Mouse (Mus musculus) embryo, embryonic 9.5 days (tissue): ENCODE results near the gene Nuak2.

Source experiments
- DNase-seq: peaks from one replicate; pipeline ENCODE4 v3.0.0-alpha.2; 2017; ENCODE audit errors: extremely low spot score

Nuak2 gene

DNA sequence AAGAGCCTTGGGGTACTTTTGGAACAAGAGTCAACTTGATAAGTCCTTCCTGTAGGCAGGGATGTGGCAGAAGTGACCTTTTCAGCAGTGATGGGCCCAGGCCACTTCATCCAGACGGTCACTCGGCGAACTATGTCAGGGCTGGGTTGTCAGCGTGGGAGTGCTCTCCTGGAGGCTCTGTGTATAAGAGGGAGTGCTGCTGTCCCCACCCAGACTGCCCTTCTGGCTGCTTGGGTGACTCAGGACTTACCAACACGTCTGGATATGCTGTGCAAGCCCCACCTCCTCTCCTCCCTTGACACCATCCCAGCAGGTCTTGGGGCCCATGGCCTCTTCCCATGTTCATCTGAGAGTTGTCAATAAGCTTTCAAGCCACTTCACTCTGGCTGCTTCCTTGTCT is 37.5 kb downstream of the Nuak2 start:
- DNase-seq = no peak

DNA sequence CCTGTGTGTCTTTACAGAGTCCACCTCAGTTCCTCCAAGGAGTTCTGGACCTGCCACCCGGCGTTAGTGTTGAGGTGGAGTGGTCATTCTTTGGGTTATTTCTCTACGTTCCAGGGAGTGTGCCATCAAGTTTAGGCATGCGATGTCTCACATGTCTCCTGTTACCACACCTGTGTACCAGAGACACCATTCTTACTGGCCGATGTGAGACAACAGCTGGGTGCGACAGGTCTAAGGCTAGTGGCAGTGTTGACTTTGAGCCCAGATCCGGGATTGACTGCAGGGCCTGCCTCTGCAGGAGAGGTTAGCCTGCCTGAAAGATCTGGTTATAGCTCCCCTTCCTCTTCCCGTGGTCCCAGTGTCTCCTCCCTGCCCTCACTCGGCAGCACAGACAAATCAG is 38.3 kb downstream of the Nuak2 start:
- no peak for DNase-seq

DNA sequence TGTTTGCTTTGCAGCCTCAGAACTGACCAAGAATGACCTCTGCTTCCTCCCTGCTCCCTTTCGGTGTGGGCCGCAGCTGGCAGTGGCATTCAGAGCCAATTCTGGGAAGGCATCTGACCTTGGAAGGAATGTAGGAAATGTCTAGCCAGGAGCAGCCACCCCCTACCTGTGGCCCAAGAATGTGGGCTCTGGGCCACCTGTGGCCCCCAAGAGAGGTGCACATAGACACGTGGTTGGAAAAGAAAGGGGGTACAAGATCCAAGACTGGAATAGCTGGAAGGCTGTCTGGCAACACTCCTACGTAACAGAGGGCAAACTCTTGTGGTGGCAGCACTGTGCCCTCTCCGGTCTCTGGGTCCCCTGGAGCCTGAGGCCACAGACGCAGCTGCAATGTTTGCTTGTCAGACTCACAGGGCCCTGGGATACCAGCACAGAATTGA is 39.3 kb downstream of the Nuak2 start:
- DNase-seq = no peak

DNA sequence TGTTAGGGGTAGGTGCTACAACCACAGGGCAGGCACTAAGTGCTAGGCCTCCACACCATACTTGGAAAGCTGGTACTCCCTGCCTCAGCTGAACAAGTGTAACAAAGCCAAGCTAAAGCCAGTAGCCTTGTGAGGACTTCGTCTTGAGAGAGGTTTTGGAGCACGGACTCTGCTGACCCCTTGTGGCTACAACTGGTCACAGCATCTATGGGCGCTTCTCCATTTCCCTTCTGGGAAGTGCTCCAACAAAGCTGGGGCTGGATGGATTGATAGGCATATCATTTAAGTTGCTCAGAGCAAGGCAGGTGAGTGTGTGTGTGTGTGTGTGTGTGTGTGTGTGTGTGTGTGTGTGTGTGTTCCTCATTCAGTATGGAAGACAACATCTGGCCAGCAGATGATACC is 39.9 kb downstream of the Nuak2 start:
- DNase-seq = peak; percentile 89

DNA sequence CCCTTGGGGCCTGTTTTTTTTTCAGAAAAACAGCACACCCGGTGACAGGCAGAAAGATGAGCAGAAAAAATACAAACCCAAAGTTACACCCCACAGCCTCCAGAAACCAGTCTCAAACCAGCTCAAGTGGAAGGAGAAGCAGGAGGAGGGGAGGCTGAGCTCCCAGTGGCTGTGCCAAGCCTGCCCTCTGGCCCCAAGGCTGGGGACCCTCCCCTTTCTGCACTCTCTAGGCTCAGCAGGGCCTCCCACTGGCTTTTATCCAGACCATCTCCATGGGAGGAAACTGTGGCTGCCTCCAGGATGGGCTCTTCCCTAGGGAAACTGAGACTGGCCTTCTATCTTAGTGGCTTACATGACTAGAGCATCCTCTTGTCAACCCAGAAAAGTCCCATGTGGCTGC is 40.9 kb downstream of the Nuak2 start:
- DNase-seq = no peak

DNA sequence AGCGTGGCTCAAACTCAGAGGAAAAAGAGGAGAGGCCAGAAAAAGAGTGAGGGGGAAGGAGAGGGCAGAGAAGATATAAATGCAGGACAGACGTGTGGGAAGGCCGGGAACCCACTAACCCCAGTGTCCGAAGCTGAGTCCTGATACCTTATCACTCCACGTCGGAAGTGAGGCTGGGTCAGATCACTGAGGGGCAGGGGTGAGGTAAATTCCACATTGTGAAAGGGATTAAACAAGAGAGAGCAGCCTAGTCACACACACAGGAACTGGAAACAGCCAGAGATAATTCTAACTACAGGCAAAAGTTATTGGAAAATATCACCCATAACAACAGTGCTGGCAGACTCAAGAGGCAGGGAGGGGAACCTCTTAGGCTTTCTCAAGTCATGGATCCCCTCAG is 46.0 kb downstream of the Nuak2 start:
- DNase-seq = no peak

DNA sequence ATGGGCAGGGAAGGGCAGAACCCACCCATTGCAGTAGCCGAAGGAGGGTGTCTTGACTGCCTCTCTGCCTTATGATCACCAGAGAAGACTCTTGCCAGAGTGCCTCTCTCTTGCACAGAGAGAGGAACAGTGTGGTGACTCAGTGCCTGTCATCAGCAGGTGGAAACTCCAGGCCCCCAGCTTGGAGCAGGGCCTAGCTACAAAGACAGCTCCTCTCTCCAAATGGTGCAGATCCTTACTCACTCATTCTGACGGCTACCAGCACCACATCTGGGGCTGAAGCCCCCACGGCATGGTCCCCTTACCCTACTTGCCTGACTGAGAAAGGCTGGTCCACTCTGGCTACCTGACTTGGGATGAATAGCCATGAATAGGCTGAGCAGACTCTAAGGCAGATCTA is 48.5 kb downstream of the Nuak2 start:
- no peak for DNase-seq

DNA sequence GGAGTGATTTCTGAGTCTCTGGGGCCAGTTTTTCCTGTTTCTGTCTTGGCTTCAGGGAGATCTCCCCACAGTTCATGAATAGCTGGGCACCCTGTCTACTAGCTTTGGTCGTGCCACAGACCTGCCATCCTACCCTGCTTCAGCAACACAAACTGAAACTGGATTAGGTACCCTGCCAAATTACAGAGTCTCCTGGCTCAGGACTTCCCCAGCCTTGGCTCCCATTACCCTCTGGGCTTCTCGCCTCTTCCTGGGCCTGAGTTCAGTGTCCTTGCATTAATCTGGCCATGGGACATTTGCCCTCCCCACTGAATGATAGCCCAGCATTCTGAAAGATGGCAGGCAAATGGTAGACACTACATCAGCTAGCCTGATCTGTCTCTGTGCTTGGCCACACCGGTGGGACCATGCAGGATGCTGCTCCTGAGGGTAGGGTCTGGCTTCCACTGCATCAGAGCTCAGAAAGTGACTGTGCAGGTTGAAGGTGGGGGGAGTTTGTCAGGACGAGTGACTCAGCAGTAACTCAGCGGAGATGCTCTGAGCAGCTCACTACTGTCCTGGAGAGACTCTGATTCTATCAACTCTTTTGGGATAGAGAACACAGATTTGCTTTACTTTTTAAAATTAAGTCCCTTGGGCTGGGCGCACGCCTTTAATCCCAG is 49.1 kb downstream of the Nuak2 start:
- no peak for DNase-seq

DNA sequence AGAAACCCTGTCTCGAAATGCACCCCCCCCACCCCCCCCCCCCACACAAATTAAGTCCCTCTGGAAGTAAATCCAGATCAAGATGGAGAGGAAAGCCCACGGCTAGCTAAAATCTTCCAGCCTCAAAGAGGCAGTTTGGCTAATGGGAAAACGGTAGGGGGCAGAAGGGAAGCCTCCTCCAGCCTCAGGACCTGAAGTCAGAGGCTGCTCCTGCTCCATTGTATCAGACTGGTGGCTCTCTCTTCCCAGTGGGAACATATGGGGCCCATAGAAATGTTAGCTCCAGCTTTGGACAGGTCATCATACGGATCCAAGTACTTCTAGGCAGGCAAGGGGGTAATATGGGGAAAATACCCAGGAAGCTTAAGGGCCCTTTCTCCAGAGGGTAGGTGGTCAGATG is 49.7 kb downstream of the Nuak2 start:
- no peak for DNase-seq

DNA sequence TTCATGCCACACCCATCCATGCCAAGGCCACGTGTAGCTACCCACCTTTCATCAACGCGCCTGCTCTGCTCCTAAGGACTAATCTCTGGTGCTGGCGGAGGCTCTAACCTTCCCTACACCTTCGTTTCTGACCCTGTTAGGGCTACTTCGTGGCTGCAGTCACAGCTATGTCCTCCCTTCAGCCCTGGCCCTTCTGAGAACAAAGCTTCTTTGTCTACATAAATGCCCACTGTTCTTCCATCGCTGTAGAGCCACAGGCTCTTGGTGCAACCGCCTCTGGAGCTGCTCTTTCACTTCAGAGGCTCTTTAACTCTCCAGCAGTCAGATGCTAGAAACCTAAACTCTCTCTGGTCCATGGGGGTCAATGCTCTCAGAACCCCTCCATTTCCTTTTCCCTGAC is 50.3 kb downstream of the Nuak2 start:
- DNase-seq = no peak

DNA sequence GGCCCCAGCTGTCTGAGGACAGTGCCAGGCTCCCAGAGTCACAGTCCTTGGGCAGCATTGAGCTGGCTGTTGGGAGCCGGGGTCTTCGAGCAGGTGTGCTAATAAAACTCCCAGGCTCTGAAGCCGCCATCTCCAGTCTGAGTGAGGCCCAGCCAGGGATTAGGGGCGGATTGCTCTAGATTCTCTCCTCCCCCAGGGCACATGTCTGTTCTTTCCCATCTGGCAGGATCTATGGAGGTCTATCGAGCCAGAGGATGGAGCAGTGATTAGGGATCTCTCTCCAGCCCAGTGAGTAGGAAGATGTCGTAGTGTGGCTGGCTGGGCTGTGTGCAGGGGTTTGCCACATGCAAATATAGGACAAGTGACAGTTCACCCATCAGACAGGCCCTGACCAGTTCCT is 51.0 kb downstream of the Nuak2 start:
- DNase-seq = no peak

DNA sequence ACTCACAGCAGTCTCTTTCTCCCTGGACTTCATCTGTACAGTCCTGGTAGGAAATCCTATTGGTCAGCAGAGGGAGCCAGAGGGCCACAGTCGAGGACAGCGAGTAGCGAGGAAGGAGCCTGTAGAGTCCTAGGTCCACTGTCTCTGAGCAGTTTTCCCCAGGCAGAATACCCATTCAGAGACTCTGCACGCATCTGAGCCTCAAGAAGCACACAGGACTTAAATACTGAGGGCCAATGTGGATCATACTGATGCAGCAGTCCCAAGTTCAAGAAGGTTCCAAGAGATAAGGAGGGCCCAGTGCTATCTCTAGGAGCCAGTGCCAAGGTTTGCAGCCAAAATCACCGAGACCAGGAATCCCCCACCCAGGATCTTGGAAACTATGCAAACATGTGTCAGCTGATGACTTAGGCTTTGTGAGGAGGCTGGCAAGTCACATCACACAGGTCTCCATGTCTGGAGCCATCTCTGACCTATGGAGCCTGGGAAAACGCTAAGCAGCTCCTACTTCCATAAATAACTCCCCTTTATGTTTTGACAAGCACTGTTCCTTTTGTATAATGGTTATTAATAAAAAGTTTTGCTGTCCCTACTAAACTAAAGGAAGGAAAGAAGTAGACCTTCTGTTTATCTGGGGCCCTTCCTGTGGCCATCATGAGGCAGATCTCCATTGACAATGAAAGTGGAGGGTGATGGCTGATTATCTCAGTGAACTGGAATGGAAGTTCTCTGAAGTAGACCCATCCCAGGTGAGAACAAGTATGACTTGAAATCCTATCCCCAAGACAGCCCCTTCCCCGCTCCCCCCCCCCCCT is 52.0 kb downstream of the Nuak2 start:
- peak; percentile 73 for DNase-seq

DNA sequence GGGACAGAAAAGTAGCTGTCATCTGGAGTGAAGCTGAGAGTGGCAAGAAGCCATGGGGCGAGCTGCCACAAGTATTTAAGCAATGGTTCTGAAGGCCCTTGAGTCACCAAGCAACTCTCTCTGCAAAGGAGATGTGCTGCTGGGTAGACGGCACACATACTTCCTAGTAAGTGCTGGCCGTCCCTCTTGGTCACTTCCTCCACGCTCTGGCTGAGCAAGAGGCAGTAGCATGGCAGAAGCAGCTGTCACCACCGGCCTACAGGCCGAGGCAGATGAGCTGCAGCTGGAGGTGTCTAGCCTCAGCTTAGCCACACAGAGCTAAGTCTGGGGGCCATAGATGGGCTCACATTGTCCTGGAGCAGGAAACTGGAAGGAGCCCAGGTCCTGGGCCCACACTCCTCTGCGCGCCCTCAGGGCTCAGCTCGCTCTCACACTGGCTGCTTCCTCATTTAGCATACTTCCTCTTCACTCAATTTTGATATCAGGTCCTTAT is 54.8 kb downstream of the Nuak2 start:
- no peak for DNase-seq

DNA sequence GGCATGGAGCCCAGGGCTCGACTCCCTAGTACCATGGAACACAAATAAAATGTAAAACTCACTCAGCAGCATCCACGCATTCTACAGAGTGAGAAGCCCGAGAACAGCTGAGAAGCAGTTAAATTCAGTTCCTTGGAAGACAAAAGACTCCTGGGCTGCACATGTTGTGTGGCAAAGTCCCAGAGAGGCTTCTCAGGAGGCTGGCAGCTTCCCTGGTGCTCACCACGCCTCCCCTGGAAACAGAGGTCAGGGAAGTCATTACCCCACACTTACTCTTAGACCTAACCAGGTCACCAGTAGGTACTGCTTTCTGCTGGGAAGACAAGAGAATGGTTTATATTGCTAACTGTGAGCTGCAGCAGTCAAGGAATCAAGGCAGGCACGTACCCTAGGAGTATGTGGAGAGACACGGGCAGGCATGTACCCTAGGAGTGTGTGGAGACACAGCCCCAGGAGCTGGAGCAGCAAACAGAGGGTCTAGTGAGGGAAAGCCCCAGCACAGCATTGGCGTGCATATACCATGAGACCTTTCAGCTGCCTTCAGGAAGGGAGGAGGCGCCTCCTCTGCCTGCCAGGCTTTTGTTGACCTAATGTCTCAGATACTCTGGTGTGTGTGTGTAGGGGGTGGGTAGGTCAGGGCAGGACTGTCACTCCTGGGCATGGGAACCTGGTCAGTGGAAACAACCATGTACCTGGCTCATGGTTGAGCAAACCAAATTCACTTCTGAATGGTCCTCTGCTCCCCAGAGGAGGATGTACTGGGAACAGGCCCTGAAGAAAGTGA is 55.6 kb downstream of the Nuak2 start:
- no peak for DNase-seq

DNA sequence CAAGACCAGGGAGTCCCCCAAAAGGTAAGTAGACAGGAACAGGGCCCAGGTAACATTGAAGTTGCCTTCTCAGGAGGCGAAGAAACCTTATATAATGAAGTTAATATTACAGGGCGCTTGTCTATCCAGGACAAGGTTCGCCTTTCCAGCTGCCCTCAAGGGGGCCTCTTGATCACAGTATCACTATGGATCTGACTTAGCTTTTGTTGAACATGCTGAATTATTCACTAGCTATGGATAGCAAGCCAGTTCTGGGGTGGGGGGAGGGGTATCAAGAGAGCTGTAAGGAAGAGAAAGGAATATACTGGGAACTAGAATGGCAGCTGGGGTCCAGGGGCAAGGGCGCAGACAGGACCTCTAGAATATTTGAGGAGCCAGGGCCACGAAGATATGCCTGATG is 56.4 kb downstream of the Nuak2 start:
- no peak for DNase-seq

DNA sequence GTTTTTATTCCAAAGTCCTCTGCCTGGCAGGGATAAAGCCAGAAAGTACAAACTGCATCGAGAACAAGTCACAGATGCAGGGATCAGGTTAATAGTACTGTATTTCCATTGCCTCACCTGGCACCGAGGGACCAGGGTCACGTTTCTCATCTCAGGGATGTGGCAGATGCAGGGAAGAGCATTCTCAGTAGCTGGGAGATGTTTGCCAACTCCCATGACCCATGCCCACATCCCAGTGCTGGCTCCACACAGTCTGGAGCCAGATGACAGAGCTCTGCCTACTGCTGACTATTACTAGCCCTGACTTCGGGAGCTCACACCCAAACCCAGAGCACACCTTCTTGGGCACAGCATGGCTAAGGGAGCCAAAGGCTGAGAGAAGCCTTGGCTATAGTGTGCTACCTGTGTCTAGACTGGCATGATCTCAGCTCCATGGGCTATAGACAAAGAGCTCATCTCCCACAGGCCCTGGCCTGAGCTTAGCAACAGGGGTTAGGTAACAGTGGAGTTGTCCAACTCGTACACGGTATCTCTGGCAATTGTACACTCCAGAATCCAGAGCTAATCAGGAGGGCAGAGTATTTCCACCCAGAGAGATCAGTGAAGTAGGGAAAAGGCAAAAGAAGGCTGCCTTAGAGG is 57.1 kb downstream of the Nuak2 start:
- DNase-seq = no peak

DNA sequence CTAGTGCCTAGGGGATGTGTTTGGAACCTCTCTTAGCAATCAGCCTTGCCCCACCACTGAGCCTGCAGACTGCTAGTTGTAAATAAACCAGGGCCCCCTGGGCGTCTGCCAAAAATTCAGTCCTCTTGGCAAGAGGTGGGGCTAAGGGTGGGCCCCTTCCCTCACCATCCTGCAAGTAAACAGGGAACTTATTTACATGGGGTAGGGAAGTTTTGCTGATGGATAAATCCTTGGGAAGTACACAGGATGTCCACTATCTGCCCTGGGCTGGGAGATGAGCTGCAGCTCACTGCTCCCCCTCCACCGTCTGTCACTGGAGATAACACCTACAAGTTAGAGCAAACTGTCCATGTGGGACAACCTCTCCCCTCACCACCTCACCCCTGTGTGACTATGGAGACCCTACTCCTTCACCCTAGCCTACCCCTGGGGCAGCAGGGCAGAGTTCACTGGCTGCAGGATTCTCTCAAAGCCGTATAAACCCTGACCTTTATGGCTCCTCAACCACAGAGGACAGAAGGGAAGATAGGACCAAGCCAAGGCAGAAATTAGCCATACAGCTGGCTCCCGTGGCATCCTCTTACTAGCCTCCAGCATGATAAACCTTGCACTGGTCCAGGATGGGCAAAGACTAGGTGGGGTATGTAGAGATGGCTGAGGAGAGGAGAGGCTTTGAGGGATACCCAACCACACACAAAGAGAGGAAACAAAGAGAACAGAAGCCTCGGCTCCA is 58.4 kb downstream of the Nuak2 start:
- no peak for DNase-seq

DNA sequence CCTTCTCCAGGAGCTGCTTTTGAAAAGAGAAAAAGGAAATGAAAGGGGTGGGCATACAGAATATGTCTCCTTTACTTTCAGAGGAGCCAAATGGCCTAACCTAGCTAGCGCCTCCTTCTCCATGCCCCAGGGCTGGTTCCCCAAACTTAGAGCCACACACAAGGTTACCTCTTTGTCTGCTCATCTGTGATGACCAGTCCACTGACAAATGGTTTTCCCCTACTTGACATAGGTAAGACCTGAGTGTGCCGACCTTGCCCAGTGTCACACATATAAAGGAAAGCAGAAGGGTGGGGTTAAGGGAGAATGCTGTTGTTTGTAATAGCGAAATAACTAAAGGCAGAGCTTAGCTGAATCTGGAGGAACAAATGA is 58.9 kb downstream of the Nuak2 start:
- no peak for DNase-seq

DNA sequence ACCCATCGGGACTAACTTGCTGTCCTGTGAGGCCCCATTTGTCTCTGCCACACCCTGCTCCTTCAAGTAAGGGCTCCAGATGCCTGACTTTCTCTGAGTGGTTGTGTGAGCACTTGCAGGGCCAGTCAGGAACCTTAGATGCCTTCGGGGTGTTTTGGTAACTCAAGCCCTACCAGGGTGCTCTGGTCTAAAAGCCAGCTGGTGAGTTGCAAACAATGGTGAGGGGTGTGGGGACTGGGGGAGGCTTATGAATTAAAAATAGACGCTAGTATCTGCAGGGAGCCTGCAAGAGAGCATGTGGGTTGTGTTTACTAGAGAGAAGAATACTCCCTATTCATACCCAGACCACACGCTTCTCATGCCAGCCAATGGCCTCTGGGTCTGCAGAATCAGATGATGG is 59.3 kb downstream of the Nuak2 start:
- DNase-seq = no peak

DNA sequence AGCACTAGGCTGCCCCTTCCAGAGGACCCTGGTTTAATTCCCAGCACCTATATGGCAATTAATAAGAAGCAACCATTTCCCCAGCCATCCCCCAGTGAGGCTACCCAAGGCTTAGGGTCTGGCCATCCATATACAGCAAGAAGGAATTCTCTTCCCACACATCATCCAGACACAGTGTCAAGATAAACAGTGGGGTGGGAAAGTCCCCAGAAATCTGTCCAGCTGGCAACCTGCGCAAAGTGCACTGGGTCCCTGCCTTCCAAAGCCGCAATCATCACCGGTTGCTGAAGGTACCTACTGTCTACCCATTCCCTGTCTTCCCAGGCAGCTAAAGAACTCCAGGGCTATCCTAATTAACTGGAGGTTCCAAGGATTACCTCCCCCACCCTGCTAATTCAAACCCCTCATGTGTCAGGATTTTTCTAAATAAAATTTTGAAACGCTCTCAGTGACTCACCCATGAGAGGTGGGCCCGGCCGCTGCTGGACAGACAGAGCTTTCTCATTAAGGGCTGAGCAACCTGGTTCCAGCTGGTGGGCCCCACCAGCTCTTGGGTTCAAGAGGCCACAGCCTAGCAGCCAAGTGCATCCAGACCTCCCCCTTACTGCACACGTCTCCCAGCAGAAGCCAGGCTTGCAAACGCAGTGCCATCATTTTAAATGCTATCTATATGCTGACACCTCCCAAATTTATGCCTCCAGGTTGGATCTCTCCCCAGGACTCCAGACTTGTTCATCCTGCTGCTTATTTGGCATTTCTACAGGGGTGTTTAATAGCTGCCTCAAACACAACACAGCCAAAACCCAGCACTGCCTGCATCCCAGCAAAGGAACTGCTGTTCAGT is 60.5 kb downstream of the Nuak2 start:
- no peak for DNase-seq

DNA sequence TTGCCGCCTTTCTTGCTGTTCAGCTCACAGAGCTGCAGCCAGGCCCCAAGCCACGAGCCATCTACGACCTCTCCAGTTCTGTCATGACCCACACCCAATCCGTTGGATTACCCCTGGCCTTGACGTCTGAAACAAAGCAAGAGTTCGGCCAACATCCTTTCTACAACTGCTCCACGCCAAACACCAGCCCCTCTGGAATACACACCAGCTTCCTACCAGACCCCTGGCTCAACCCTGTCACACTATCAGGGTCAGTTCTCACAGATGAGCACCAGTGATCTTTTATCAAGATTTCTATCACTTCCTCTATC is 61.1 kb downstream of the Nuak2 start:
- no peak for DNase-seq
